Mouse (Mus musculus): ENCODE measurements at regions not wholly inside any gene's neighbourhood (a gene's known extent, or its start where the extent isn't known, plus 50 kb on each side); places are given as distances from the start of the nearest gene placed in this dataset.

DNA sequence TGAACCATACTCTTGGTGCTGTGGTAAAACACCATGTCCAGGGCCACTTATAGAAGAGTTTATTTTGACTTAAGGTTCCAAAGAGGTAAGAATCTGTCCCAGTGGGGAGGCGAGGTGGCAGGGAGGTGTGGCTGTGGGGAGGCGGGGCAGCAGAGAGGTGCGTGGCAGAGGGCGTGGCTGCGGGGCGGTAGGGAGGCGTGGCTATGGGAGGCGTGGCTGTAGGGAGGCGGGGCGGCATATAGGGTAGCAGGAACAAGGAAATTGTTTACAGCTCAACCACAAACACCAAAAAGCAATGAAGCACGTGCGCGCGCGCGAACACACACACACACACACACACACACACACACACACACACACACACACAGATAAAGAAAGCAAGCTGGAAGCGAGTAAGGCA is 62.0 kb upstream of the Ccdc60 start:
- no peak overlapping the region for H3K4me2 ChIP-seq
- WGBS = 65% methylated on average over 10 of the region's 17 CpGs
- no peak overlapping the region for H3K9ac ChIP-seq
- no peaks in the 10 kb centered on the region for H3K4me1 ChIP-seq (replicated peaks)
- no peak overlapping the region for H3K27ac ChIP-seq
- H3K36me3 ChIP-seq = no peaks in the 10 kb centered on the region
- H3K4me3 ChIP-seq = no peak overlapping the region
- no peaks in the 10 kb centered on the region for H3K9me3 ChIP-seq
- no peaks in the 10 kb centered on the region for H3K27me3 ChIP-seq
- ATAC-seq (ENCODE audit: low FRiP score) = no peak

DNA sequence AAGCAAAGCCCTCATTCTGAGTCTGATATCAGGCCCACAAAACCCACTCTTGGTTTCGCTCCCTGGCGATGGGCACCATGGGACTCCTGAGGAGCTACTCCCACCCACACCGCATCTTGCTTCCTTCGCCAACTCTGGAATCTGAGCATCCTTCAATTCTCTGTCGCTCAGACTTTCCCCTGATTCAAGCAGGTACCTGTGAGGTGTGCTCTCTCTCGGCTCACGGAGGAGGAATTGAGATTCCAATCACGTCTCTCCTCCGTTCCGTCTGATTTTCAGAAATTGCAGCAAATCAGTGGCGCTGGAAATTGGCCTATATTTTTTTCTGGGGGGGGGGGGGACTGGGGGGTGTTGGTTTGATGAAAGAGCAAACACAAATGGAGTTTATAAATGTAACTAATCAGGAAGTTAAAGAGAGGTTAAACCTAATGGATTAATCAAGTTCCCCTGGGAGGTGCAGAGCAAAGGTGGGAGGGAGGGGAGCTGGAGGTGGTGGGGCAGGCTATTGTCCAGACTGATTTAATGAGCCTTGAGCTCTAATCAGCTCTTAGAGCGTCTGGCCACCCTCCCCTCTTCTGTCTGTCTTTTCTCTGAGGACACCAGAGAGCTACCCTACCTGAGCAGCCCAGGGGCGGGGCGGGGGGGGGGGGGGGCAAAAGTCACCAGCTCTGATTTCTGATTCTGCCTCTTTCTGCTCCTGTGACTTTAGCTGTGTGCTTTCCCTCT is 53.6 kb upstream of the Ccdc60 start:
- H3K9me3 ChIP-seq = no peaks in the 10 kb centered on the region
- H3K36me3 ChIP-seq = no peaks in the 10 kb centered on the region
- no peak overlapping the region for H3K9ac ChIP-seq
- 0 out of 2 replicates have a peak, but pooled peaks cover 6% of the 10 kb centered on the region for H3K27me3 ChIP-seq
- H3K4me2 ChIP-seq = peak overlapping the region; percentile 19; the same call in 1 of the 2 replicates
- 17% methylated on average over 14 of the region's 14 CpGs for WGBS
- no peak for ATAC-seq (ENCODE audit: low FRiP score)
- H3K4me1 ChIP-seq (replicated peaks) = peaks cover 12% of the 10 kb centered on the region
- H3K4me3 ChIP-seq = no peak overlapping the region
- H3K27ac ChIP-seq = no peak overlapping the region

DNA sequence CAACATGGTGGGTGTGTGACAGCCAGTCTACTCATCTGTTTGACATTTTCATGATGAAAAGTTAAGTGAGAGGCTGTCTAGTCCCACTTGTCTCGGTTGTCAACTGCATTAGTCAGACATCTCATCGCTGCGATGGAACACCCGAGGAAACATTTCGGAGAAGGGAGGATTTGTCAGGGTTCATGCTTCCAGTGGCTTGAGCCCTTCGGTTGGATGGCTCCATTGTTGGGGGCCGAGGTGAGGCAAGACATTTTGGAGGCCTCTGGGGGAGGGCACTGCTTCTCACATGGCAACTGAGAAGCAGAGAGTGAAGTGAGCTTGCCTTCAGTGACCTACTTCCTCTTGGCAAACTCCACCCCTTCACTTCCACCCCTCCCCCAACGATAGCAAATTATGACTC is 50.7 kb upstream of the Ccdc60 start:
- H3K27ac ChIP-seq = no peak overlapping the region
- no peak for ATAC-seq (ENCODE audit: low FRiP score)
- H3K4me2 ChIP-seq = no peak overlapping the region
- 78% methylated on average over 8 of the region's 8 CpGs for WGBS
- H3K9me3 ChIP-seq = no peaks in the 10 kb centered on the region
- H3K9ac ChIP-seq = no peak overlapping the region
- no peaks in the 10 kb centered on the region for H3K36me3 ChIP-seq
- H3K4me3 ChIP-seq = no peak overlapping the region
- 0 out of 2 replicates have a peak, but pooled peaks cover 6% of the 10 kb centered on the region for H3K27me3 ChIP-seq
- peaks cover 17% of the 10 kb centered on the region for H3K4me1 ChIP-seq (replicated peaks)

Measured in hindbrain, embryonic 13.5 days (tissue).